Mouse (Mus musculus) midbrain, embryonic 12.5 days (tissue): ENCODE data around the gene Ltb. TPM values are rescaled to one million over a fixed set of nuclear protein-coding genes. Genes with fewer than 3 reads are reported as not detected.
A peak's percentile ranks its signal among the peaks of the same experiment; 100 is the strongest.

Experiments used
- ATAC-seq: fragments of 200-750 bp; cut with Nextera tagmentation; 2 replicates; pipeline ENCODE4 v1.8.0; 2017; ENCODE audit warnings: low read depth, moderate TSS enrichment, moderate library complexity; ENCODE audit not compliant: low FRiP score
- H3K27ac ChIP-seq: fragments of 300-500 bp; sonication (generic); replicated peaks from 2 replicates; pipeline ENCODE4 v1.5.1; 2016; ENCODE audit warnings: mild to moderate bottlenecking
- H3K27me3 ChIP-seq: fragments of 300-500 bp; sonication (generic); 2 replicates; pipeline ENCODE4 v1.6.1; 2016; ENCODE audit warnings: mild to moderate bottlenecking
- H3K36me3 ChIP-seq: fragments of 300-500 bp; sonication (generic); 2 replicates; pipeline ENCODE4 v1.6.1; 2016
- H3K4me1 ChIP-seq: fragments of 300-500 bp; sonication (generic); 2 replicates; pipeline ENCODE4 v1.6.1; 2016
- H3K4me2 ChIP-seq: fragments of 300-500 bp; sonication (generic); replicated peaks from 2 replicates; pipeline ENCODE4 v1.6.1; 2016; ENCODE audit warnings: mild to moderate bottlenecking, moderate library complexity
- H3K4me3 ChIP-seq: fragments of 300-500 bp; sonication (generic); 2 replicates; pipeline ENCODE4 v1.5.1; 2016; ENCODE audit warnings: mild to moderate bottlenecking
- H3K9ac ChIP-seq: fragments of 300-500 bp; sonication (generic); replicated peaks from 2 replicates; pipeline ENCODE4 v1.6.1; 2016; ENCODE audit warnings: mild to moderate bottlenecking, moderate library complexity
- H3K9me3 ChIP-seq: fragments of 300-500 bp; sonication (generic); 2 replicates; pipeline ENCODE4 v1.6.1; 2016; ENCODE audit warnings: mild to moderate bottlenecking
- WGBS: fragments of 180-500 bp; shearing (Covaris S2); methylation state at CpG from one replicate; pipeline ENCODE4 v1.1.7; 2016; 5-methylcytosine and 5-hydroxymethylcytosine counted together
- polyA plus RNA-seq: library from polyadenylated mRNA; unstranded; fragments of >200 nt; fragmentation: Nextera tagmentation; extraction: Ambion mirVana; gene quantifications from 2 replicates; pipeline ENCODE4 v1.2.1, GENCODE M21; 2016

Gene Ltb
- polyA plus RNA-seq, 1 experiment from 2014 or later = 0.48 TPM

DNA sequence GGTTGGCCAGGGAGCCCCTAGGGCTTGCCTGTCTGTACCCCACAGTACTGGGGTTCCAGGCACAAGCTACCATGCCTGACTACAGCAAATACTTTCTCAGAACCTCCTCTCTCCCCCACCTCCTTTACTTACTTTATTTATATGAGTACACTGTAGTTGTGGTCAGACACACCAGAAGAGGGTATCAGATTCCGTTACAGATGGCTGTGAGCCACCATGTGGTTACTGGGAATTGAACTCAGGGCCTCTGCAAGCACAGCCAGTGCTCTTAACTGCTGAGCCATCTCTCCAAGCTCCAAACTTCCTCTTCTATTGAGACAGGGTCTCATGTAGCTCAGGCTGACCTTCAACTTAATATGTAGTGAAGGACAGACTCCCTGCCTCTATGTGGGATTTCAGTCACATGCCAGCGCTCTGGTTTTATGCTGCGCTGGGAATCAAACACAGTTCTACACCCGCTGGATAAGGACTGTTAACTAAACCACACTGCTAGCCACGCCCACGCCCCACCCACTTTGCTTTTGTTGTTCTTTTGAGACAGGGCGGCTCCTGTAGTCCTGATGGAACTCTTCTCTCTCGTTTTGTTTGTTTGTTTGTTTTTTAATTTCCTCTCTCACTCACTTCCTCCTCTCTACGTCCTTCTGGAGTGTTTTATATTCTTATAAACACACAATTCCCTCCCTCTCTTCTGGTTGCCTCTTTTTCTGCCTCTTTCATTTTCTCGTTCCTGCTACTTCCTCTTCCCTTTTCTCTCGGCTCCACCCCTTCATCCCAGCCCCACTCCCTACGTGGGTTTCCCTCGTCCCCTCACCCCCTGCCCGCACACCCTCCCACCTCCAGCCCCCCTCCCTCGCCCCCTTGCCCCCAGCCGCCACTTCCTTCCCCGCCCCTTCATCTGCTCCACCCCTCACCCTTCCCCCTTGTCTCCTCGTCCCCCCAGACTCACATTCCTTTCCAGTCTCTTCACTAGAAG is 8.3 kb upstream of the Ltb start:
- peak overlapping the region; percentile 65 for H3K27ac ChIP-seq
- 5% methylated on average over 17 of the region's 18 CpGs for WGBS

DNA sequence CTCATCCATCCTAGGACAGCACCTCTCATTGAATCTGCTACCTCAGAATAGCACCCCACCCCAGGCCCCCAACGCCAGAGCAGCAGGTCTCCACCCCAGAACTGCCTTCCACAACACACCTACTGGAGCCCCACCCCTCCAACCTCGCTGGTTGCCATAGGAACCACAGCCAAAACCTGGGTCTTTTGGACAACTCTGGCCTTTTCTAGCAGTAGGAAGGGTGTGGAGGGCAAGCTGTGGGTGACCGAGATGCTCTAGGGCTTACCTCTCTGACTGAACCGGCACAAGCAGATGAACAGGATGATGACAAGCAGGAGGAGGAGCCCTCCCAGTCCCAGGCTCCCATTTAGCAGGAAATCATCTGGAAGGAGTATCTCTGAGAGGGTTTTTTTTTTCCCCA is 7.6 kb upstream of the Ltb start:
- 3% methylated on average over 4 of the region's 4 CpGs for WGBS
- Histone ChIP-seq H3K9me3 (no peaks in the 10 kb centered on the region), H3K27me3 (no peaks in the 10 kb centered on the region), H3K27ac (peak overlapping the region; percentile 65), H3K4me3 (peak overlapping the region; percentile 35), H3K9ac (peak overlapping the region; percentile 39), H3K4me1 (peaks cover 13% of the 10 kb centered on the region), H3K36me3 (no peaks in the 10 kb centered on the region), H3K4me2 (peak overlapping the region; percentile 56)
- no peak for ATAC-seq

More for the DNA sequence above, 8.3 kb upstream of the Ltb start:
- H3K36me3 ChIP-seq = no peaks in the 10 kb centered on the region
- peaks cover 13% of the 10 kb centered on the region for H3K4me1 ChIP-seq
- 0 out of 2 replicates have a peak, but pooled peaks have one; percentile 47 for ATAC-seq
- no peaks in the 10 kb centered on the region for H3K27me3 ChIP-seq
- peak overlapping the region; percentile 35 for H3K4me3 ChIP-seq
- no peaks in the 10 kb centered on the region for H3K9me3 ChIP-seq
- peak overlapping the region; percentile 56 for H3K4me2 ChIP-seq
- H3K9ac ChIP-seq = peak overlapping the region; percentile 39

DNA sequence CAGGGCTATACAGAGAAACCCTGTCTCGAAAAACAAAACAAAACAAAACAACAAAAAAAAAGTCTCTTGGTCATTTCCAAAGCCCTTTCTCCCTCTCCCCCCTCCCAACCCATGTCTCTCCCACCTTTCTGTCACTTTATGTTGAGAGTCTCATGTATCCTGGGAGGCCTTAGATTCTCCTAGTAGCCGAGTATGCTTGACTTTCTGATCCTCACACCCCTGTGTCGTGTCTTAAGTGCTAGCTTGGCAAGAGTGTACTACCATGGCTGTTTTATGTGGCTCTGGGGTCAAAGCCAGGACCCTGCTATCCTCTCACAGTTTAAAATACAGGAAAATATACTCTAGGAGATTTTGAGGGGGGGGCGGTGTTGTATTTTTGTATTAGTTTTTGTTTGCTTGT is 6.9 kb upstream of the Ltb start:
- WGBS = 79% methylated on average over 4 of the region's 4 CpGs
- ATAC-seq = no peak
- Histone ChIP-seq H3K27ac (no peak overlapping the region), H3K4me2 (no peak overlapping the region), H3K27me3 (no peaks in the 10 kb centered on the region), H3K4me3 (no peak overlapping the region), H3K4me1 (peaks cover 13% of the 10 kb centered on the region), H3K9me3 (no peaks in the 10 kb centered on the region), H3K36me3 (no peaks in the 10 kb centered on the region), H3K9ac (no peak overlapping the region)

DNA sequence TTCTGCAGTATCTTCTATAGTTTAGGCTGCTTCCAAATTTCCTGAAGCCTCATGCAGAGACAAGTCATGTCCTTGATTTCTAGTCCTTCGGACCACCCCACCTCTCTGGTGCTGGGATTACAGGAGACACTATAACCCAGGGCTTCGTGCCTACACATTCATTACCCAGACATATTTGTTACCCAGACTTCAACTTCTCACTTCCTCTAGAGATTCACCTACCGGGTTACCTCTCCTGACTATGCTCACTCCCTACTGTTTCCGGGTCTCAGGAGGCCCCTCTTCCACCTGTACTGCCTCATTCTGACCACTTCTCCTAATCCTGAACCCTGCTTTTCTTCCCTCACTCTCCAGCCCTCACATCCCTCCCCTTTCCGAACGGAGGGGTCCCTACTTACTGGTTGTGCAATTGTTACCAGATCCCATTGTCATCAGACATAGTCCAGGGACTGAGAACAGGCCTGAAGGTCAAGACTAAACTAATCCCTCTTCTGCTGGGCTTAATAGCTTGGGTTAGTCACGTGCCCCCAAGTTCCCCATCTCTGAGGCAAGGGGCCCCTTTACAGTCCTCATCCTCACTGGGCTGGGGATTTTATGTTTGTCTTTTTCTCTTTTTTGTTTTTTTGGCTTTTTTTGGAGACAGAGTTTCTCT is 6.2 kb upstream of the Ltb start, which contains the start of gene Lst1:
Gene Lst1 (minus strand): TSS at position 481 of the 652 bp plus-strand sequence.
- H3K4me1 ChIP-seq = peaks cover 13% of the 10 kb centered on the region
- H3K36me3 ChIP-seq = no peaks in the 10 kb centered on the region
- no peak within 1 kb of the TSS for H3K27ac ChIP-seq
- H3K27me3 ChIP-seq = no peaks in the 10 kb centered on the region
- 64% methylated on average over 7 of the region's 7 CpGs for WGBS
- no peak within 1 kb of the TSS for H3K4me3 ChIP-seq
- no peaks in the 10 kb centered on the region for H3K9me3 ChIP-seq
- H3K9ac ChIP-seq = no peak within 1 kb of the TSS
- H3K4me2 ChIP-seq = no peak within 1 kb of the TSS
- ATAC-seq = no peak

DNA sequence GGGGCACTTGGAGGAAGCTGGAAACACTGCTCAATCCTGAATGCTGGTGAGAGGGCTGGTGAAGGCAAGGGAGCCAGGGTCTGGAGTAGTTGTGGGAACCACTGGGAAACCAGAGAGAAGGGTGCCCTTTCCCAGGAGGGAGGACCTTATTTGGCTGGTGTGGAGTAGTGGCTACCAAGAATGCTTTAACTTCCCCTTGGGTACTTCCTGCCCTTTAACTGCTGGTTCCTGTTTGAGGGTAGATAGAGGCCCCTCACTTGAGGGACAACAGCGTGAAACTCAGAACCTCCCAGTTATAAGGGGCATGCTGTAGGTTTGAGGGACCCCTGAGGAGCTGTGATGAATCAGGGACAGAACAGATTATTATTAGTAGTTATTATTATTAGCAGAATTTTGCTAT is 5.1 kb upstream of the Ltb start:
- H3K27me3 ChIP-seq = peaks cover 4% of the 10 kb centered on the region
- peaks cover 13% of the 10 kb centered on the region for H3K4me1 ChIP-seq
- no peaks in the 10 kb centered on the region for H3K36me3 ChIP-seq
- no peak overlapping the region for H3K4me3 ChIP-seq
- ATAC-seq = no peak
- no peak overlapping the region for H3K4me2 ChIP-seq
- 66% methylated on average over 1 of the region's 1 CpGs for WGBS
- H3K9me3 ChIP-seq = no peaks in the 10 kb centered on the region
- no peak overlapping the region for H3K27ac ChIP-seq
- H3K9ac ChIP-seq = no peak overlapping the region

DNA sequence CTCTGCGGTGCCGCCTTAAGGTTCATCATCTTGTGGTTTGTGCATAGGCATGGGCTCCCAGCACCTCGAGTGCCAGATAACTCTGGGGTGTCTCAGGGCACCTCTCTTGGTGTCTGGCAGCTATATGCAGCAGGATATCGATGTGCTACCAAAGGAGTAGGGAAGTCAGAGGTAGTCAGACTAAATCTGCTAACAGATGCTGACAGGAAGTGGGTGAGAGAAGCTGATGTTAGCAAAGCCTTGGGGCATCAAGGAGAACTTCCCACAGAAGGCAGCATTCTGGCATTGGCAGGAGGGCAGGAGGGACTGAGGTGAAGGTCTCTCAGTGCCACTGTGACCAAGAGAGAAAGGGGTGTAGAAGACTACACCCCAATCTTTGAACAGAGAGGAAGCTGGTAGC is 4.1 kb upstream of the Ltb start:
- no peak overlapping the region for H3K4me2 ChIP-seq
- H3K4me1 ChIP-seq = peaks cover 13% of the 10 kb centered on the region
- H3K9ac ChIP-seq = no peak overlapping the region
- H3K36me3 ChIP-seq = no peaks in the 10 kb centered on the region
- H3K9me3 ChIP-seq = no peaks in the 10 kb centered on the region
- 69% methylated on average over 4 of the region's 4 CpGs for WGBS
- H3K4me3 ChIP-seq = no peak overlapping the region
- H3K27me3 ChIP-seq = peaks cover 13% of the 10 kb centered on the region
- ATAC-seq = no peak
- H3K27ac ChIP-seq = no peak overlapping the region

DNA sequence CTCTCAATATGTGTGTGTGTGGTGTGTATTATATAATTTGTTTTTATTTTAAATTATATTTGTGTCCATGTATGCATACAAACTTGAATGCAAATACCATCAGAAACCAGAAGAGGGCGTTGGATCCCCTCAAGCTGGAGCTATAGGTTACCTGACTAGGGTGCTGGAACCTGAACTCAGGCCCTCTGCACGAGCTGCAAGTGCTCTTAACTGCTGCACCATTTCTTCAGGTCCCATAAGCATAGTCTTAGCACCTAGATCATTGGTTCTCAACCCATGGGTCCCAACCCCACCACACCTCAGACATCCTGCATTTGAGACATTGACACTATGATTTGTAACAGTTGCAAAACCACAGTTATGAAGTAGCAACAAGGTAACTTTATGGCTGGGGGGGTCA is 2.5 kb upstream of the Ltb start:
- Histone ChIP-seq H3K4me2 (no peak overlapping the region), H3K27ac (no peak overlapping the region), H3K27me3 (peaks cover 29% of the 10 kb centered on the region), H3K4me3 (no peak overlapping the region), H3K9ac (no peak overlapping the region), H3K36me3 (no peaks in the 10 kb centered on the region), H3K9me3 (no peaks in the 10 kb centered on the region), H3K4me1 (peaks cover 11% of the 10 kb centered on the region)
- WGBS = 70% methylated on average over 2 of the region's 2 CpGs
- ATAC-seq = no peak

DNA sequence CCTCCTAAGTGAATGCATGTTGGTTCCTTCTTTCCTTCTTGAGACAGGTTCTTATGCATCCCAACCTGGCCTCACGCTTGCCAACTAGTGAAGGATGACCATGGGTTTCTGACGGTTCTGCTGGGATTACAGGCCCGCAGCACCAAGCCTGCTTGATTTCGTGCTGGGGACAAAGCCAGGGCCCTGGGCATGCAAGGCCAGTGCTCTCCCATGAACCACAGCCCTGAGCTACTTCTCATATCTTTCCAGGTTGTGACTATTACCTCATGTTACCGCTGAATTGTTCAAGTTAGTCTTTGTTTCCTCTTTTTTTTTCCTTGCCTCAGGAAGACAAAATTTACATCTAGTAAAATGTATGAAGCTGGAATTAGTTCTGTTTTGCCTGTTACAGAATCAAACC is 1.3 kb upstream of the Ltb start:
- Histone ChIP-seq H3K36me3 (no peaks in the 10 kb centered on the region), H3K9ac (no peak overlapping the region), H3K4me1 (peaks cover 11% of the 10 kb centered on the region), H3K4me2 (no peak overlapping the region), H3K27me3 (peaks cover 36% of the 10 kb centered on the region), H3K9me3 (no peaks in the 10 kb centered on the region), H3K27ac (no peak overlapping the region), H3K4me3 (no peak overlapping the region)
- no peak for ATAC-seq
- WGBS = 82% methylated on average over 5 of the region's 5 CpGs

DNA sequence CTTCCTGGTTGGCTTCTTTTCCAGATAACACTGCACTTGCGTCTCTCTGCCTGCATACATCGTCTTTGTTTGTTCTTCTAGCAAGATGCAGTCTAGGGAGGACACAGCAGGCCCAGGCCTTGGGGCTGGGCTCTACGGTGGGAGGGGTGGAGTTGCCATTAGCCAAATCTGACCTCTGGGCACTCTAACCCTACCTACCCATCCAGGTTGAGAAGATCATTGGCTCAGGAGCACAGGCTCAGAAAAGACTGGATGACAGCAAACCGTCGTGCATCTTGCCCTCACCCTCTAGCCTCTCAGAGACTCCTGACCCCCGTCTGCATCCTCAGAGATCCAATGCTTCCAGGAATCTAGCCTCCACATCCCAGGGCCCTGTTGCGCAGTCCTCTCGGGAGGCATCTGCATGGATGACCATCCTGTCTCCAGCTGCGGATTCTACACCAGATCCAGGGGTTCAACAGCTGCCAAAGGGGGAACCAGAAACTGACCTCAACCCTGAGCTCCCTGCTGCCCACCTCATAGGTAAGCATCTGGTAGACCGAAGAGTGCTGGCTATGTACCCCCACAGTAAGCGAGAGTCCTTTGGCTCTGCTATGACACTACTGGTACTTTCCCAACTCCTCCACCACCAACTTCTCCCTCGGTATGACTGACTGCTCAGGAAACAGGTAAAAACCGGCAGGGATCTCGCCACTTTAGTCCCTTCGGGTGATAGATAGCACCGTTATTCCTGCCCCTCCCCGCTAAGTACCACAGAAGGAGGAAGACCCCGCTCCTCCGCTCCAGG is 798 bp downstream of the Ltb start:
- Histone ChIP-seq H3K27me3 (peaks cover 40% of the 10 kb centered on the region), H3K27ac (no peak overlapping the region), H3K9me3 (no peaks in the 10 kb centered on the region), H3K9ac (peak overlapping the region; percentile 40; the same call in 1 of the 2 replicates), H3K4me1 (peaks cover 11% of the 10 kb centered on the region), H3K4me2 (peak overlapping the region; percentile 70), H3K4me3 (peak overlapping the region; percentile 40), H3K36me3 (no peaks in the 10 kb centered on the region)
- 45% methylated on average over 19 of the region's 19 CpGs for WGBS
- ATAC-seq = 0 out of 2 replicates have a peak, but pooled peaks have one; percentile 27

DNA sequence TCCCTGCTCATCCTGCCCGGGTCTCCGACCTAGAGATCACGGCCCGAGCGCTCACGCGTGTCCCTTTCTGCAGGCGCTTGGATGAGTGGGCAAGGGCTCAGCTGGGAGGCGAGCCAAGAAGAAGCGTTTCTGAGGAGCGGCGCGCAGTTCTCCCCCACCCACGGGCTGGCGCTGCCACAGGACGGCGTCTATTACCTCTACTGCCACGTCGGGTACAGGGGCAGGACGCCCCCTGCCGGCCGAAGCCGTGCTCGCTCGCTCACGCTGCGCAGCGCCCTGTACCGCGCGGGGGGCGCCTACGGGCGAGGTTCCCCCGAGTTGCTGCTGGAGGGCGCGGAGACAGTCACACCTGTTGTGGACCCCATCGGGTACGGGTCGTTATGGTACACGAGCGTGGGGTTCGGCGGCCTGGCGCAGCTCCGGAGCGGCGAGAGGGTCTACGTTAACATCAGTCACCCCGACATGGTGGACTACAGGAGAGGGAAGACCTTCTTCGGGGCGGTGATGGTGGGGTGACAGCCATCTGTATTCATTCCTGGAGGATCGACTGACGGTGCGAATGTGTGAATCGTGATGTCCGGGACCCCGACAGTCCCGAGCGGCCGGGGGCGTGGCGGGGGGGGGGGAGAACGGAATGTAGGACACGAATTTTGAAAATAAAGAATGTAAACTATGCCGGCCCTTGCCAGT is 1.5 kb downstream of the Ltb start:
- Histone ChIP-seq H3K27me3 (peaks cover 48% of the 10 kb centered on the region), H3K9me3 (no peaks in the 10 kb centered on the region), H3K36me3 (no peaks in the 10 kb centered on the region), H3K4me2 (peak overlapping the region; percentile 70), H3K9ac (peak overlapping the region; percentile 40; the same call in 1 of the 2 replicates), H3K4me1 (peaks cover 11% of the 10 kb centered on the region), H3K4me3 (peak overlapping the region; percentile 40), H3K27ac (no peak overlapping the region)
- WGBS = 2% methylated on average over 65 of the region's 66 CpGs
- ATAC-seq = 0 out of 2 replicates have a peak, but pooled peaks have one; percentile 69

DNA sequence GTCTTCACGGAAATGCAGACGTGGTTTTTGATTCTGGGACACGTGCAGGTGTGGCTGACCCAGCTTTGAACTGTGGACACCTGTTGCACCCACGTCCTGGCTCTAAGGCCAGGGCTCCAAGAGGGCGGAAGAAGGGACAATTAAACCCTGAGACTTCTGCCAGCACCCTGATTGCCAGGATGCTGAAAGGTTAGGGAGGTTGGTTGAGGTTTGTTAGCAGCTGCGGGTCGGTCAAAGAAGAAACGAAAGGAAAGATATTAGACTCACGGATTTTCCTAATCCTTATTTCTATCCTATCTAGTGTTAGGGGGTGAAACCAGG is 2.0 kb downstream of the Ltb start:
- Histone ChIP-seq H3K4me3 (peak overlapping the region; percentile 40), H3K4me1 (peaks cover 11% of the 10 kb centered on the region), H3K27me3 (peaks cover 53% of the 10 kb centered on the region), H3K27ac (no peak overlapping the region), H3K36me3 (no peaks in the 10 kb centered on the region), H3K4me2 (peak overlapping the region; percentile 70), H3K9ac (no peak overlapping the region), H3K9me3 (no peaks in the 10 kb centered on the region)
- no peak for ATAC-seq
- WGBS = 29% methylated on average over 9 of the region's 9 CpGs
